Mouse (Mus musculus) heart, embryonic 11.5 days (tissue): ENCODE data around the gene Egfl8. TPM values are rescaled to one million over a fixed set of nuclear protein-coding genes. Genes with fewer than 3 reads are reported as not detected.
A peak's percentile ranks its signal among the peaks of the same experiment; 100 is the strongest.

Experiments
- ATAC-seq: fragments of 200-750 bp; cut with Nextera tagmentation; replicated peaks from 2 replicates; pipeline ENCODE4 v1.8.0; 2017; ENCODE audit warnings: moderate library complexity; ENCODE audit not compliant: insufficient number of reproducible peaks, low FRiP score, low TSS enrichment
- H3K27ac ChIP-seq: fragments of 300-500 bp; sonication (generic); 2 replicates; pipeline ENCODE4 v1.5.1; 2014; ENCODE audit warnings: mild to moderate bottlenecking, low read depth, low read length
- H3K27me3 ChIP-seq: fragments of 300-500 bp; sonication (generic); 2 replicates; pipeline ENCODE4 v1.6.1; 2014; ENCODE audit warnings: mild to moderate bottlenecking, low read length, mixed read lengths; ENCODE audit not compliant: control insufficient read depth, insufficient read depth
- H3K36me3 ChIP-seq: fragments of 300-500 bp; sonication (generic); 2 replicates; pipeline ENCODE4 v1.6.1; 2014; ENCODE audit warnings: mild to moderate bottlenecking, low read length, moderate library complexity, mixed read lengths; ENCODE audit not compliant: control insufficient read depth, insufficient read depth
- H3K4me1 ChIP-seq: fragments of 300-500 bp; sonication (generic); 2 replicates; pipeline ENCODE4 v1.6.1; 2014; ENCODE audit warnings: low read length; ENCODE audit not compliant: control insufficient read depth, insufficient read depth
- H3K4me2 ChIP-seq: fragments of 300-500 bp; sonication (generic); 2 replicates; pipeline ENCODE4 v1.6.1; 2014; ENCODE audit warnings: mild to moderate bottlenecking, moderate library complexity
- H3K4me3 ChIP-seq: fragments of 300-500 bp; sonication (generic); 2 replicates; pipeline ENCODE4 v1.5.1; 2014; ENCODE audit warnings: low read depth, low read length
- H3K9ac ChIP-seq: fragments of 300-500 bp; sonication (generic); 2 replicates; pipeline ENCODE4 v1.6.1; 2014; ENCODE audit warnings: mild to moderate bottlenecking, low read depth, low read length, moderate library complexity
- H3K9me3 ChIP-seq: fragments of 300-500 bp; sonication (generic); replicated peaks from 2 replicates; pipeline ENCODE4 v1.6.1; 2016; ENCODE audit warnings: low read length; ENCODE audit not compliant: control insufficient read depth
- WGBS: fragments of 180-500 bp; shearing (Covaris S2); extraction: QIAGEN DNeasy Blood & Tissue Kit; methylation state at CpG from one replicate; pipeline ENCODE4 v1.1.7; 2014; ENCODE audit not compliant: insufficient replicate concordance; 5-methylcytosine and 5-hydroxymethylcytosine counted together
- polyA plus RNA-seq: library from polyadenylated mRNA; unstranded; fragments of >200 nt; fragmentation: Nextera tagmentation; extraction: Ambion mirVana; gene quantifications from 2 replicates; pipeline ENCODE4 v1.2.1, GENCODE M21; 2014

Egfl8 gene
- polyA plus RNA-seq, 1 experiment from 2014 or later: 0.82 TPM

GRCm38 (mm10) chr17:34591029-34591993 is 24.5 kb downstream of the Egfl8 start, which contains the start of gene Pbx2:
Gene Pbx2, plus strand, starts transcription at chr17:34591266.
- Histone ChIP-seq H3K9ac (peak within 1 kb of the TSS; percentile 98), H3K27ac (peak within 1 kb of the TSS; percentile 97), H3K9me3 (no peaks in the 10 kb centered on the region), H3K36me3 (peaks cover 9% of the 10 kb centered on the region; the same call in 1 of the 2 replicates), H3K4me3 (peak within 1 kb of the TSS; percentile 83), H3K4me1 (peaks cover 62% of the 10 kb centered on the region), H3K4me2 (peak within 1 kb of the TSS; percentile 92), H3K27me3 (no peaks in the 10 kb centered on the region)
- 7% methylated on average over 21 of the region's 21 CpGs for WGBS
- no peak for ATAC-seq

- ATAC-seq: no peak
- Histone ChIP-seq H3K4me1 (peaks cover 59% of the 10 kb centered on the region), H3K4me2 (peak overlapping the region; percentile 92)
Observed at GRCm38 (mm10) chr17:34590154-34590987, 25.4 kb downstream of the Egfl8 start.

GRCm38 (mm10) chr17:34589681-34590101 is 26.1 kb downstream of the Egfl8 start, which contains the start of gene Gpsm3:
Gene Gpsm3, plus strand, starts transcription at chr17:34589806.
- peak within 1 kb of the TSS; percentile 99 for H3K4me2 ChIP-seq

More at GRCm38 (mm10) chr17:34590154-34590987, 25.4 kb downstream of the Egfl8 start:
- Histone ChIP-seq H3K27me3 (no peaks in the 10 kb centered on the region), H3K27ac (peak overlapping the region; percentile 97), H3K4me3 (peak overlapping the region; percentile 83), H3K36me3 (0 out of 2 replicates have a peak, but pooled peaks cover 4% of the 10 kb centered on the region), H3K9me3 (no peaks in the 10 kb centered on the region), H3K9ac (peak overlapping the region; percentile 58; the same call in 1 of the 2 replicates)
- 72% methylated on average over 15 of the region's 15 CpGs for WGBS

GRCm38 (mm10) chr17:34589206-34589605 is 26.6 kb downstream of the Egfl8 start:
- H3K4me2 ChIP-seq: peak overlapping the region; percentile 29
- peak overlapping the region; percentile 7; the same call in 1 of the 2 replicates for H3K27ac ChIP-seq
- H3K4me1 ChIP-seq: peaks cover 54% of the 10 kb centered on the region
- H3K9ac ChIP-seq: 0 out of 2 replicates have a peak overlapping the region, but pooled peaks have one; percentile 5
- H3K36me3 ChIP-seq: no peaks in the 10 kb centered on the region
- no peaks in the 10 kb centered on the region for H3K27me3 ChIP-seq
- 37% methylated on average over 7 of the region's 7 CpGs for WGBS
- no peaks in the 10 kb centered on the region for H3K9me3 ChIP-seq
- H3K4me3 ChIP-seq: peak overlapping the region; percentile 19; the same call in 1 of the 2 replicates
- ATAC-seq: no peak

More at GRCm38 (mm10) chr17:34589681-34590101, 26.1 kb downstream of the Egfl8 start, which contains the start of gene Gpsm3:
- no peak for ATAC-seq
- Histone ChIP-seq H3K36me3 (0 out of 2 replicates have a peak, but pooled peaks cover 2% of the 10 kb centered on the region), H3K9ac (peak within 1 kb of the TSS; percentile 58; the same call in 1 of the 2 replicates), H3K27ac (peak within 1 kb of the TSS; percentile 97; the same call in 1 of the 2 replicates), H3K27me3 (no peaks in the 10 kb centered on the region), H3K4me1 (peaks cover 58% of the 10 kb centered on the region), H3K9me3 (no peaks in the 10 kb centered on the region), H3K4me3 (peak within 1 kb of the TSS; percentile 19)
- WGBS: 17% methylated on average over 7 of the region's 7 CpGs

- Histone ChIP-seq H3K27me3 (no peaks in the 10 kb centered on the region), H3K36me3 (no peaks in the 10 kb centered on the region), H3K4me3 (no peak overlapping the region), H3K9ac (0 out of 2 replicates have a peak overlapping the region, but pooled peaks have one; percentile 5), H3K9me3 (no peaks in the 10 kb centered on the region), H3K4me2 (peak overlapping the region; percentile 99), H3K27ac (no peak overlapping the region; the same call in 1 of the 2 replicates), H3K4me1 (peaks cover 49% of the 10 kb centered on the region)
- WGBS: 67% methylated on average over 3 of the region's 3 CpGs
- no peak for ATAC-seq
Observed at GRCm38 (mm10) chr17:34588767-34589166, 27.0 kb downstream of the Egfl8 start.

GRCm38 (mm10) chr17:34587814-34588213 is 28.0 kb downstream of the Egfl8 start:
- H3K27me3 ChIP-seq: no peaks in the 10 kb centered on the region
- H3K27ac ChIP-seq: peak overlapping the region; percentile 93
- no peaks in the 10 kb centered on the region for H3K36me3 ChIP-seq
- 2% methylated on average over 19 of the region's 19 CpGs for WGBS
- peak overlapping the region; percentile 99 for H3K4me2 ChIP-seq
- ATAC-seq: no peak
- peak overlapping the region; percentile 96 for H3K9ac ChIP-seq
- H3K4me1 ChIP-seq: peaks cover 41% of the 10 kb centered on the region
- H3K9me3 ChIP-seq: no peaks in the 10 kb centered on the region
- peak overlapping the region; percentile 60 for H3K4me3 ChIP-seq

GRCm38 (mm10) chr17:34587423-34587811 is 28.4 kb downstream of the Egfl8 start:
- H3K36me3 ChIP-seq: no peaks in the 10 kb centered on the region
- H3K9me3 ChIP-seq: no peaks in the 10 kb centered on the region
- peak; percentile 74 for ATAC-seq
- H3K27me3 ChIP-seq: no peaks in the 10 kb centered on the region
- peak overlapping the region; percentile 99 for H3K4me2 ChIP-seq
- under 1% methylated on average over 42 of the region's 50 CpGs for WGBS
- H3K4me1 ChIP-seq: peaks cover 38% of the 10 kb centered on the region
- peak overlapping the region; percentile 96 for H3K9ac ChIP-seq
- H3K4me3 ChIP-seq: peak overlapping the region; percentile 60
- peak overlapping the region; percentile 93 for H3K27ac ChIP-seq
